Mouse (Mus musculus): Measurements from ENCODE around the gene 1810009A15Rik. TPM values are rescaled to one million over a fixed set of nuclear protein-coding genes. Genes with fewer than 3 reads are reported as not detected.

Gene 1810009A15Rik
- 50.8 and 83.6 TPM in 2 replicates for polyA plus RNA-seq (2011; ENCODE audit: insufficient read depth, insufficient read length, low replicate concordance, missing spikeins)

DNA sequence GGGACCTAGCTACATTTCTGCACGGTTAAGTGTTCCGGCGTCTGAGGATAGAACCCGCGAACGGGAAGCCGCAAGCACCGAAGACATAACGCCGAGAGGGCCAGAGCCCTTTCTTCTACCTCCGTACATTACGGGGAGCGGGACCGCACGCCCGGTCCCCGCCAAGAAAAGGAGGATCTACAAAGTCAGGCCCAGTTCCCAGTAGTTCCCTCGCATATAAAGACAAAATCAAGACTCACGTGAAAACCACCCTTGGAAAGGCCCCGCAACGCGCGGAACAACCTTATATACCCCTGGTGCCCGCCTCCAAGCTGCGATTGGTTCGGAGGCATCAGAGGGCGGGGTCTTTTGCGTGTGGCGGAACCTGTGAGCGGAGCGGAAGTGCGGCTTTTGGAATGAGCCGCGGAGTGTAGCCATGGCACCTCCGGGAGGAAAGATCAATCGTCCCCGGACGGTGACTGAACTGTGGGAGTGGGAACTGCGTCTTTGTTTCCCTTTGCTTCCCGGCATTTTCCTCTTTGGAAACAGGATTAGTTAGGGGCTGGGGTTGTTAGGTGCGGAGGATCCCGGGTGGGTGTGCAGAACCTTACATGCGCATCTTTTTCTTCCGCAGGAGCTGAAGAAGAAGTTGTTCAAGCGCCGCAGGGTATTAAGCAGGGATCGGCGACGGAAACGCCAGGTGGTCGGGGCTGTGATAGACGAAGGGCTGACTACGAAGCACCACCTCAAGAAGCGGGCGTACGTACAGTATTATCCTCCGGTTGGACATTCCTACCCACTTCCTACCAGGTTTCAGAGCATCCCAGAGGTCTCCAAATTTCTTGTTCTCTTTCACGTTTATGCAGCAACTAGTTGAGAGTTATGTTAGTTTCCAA lies at the start of gene 1810009A15Rik, which contains the start of gene Gm49416:
Gene 1810009A15Rik (plus strand): TSS at position 343 of the 875 bp plus-strand sequence.
Gene Gm49416 (plus strand): TSS at position 416 of the 875 bp plus-strand sequence.
- H3K4me1 ChIP-seq (ENCODE audit: control insufficient read depth, insufficient read depth, low read length): peaks cover 3% of the 10 kb centered on the region; the same call in 1 of the 2 replicates

DNA sequence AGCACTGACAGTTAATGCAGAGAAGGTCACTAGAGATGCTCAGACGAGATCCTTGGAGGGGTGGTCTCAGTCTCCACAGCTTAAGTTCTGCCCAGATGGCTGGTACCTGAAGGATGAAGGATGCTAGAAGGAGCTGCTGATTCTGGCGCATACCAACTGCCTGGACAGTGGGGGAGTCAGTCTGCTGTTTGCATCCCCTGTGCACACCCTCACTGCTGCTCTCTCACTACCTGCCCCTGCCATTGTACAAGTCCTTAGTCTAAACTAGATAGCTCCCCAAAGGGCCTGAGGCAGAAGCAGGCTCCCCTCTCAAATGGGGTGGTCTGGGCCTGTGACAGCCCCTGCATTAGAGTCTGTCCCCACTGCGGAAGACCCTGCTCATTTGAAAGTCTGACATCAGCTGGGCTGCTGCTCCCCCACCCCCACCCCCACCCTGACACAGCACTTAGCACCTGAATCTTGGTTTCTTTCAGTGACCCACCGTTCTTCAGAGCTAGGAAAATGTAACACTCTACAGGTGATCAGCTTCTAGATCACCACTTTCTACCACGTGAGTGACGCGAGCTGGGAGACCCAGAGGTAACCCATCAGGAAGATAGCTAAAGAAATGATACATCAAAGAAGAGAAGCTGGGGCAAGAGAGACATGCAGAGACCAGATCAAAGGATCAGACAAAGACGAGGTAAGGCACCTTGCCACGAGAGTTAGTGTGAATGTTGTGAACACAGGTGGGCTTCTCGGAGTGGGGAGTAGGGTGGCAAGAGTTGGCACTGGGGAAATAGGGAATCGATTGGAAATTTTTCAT lies 49.3 kb upstream of the 1810009A15Rik start, which contains the start of gene Gng3:
Gene Gng3 (minus strand): TSS at position 92 of the 805 bp plus-strand sequence.
- WGBS: 88% methylated on average over 11 of the region's 11 CpGs
- no peak within 1 kb of the TSS; the same call in 1 of the 2 replicates for H3K27ac ChIP-seq (ENCODE audit: control insufficient read depth, insufficient read depth, low read depth, low read length, poor library complexity)
- TF ChIP-seq POLR2A (IDR thresholded peaks at IDR 0.05; ENCODE audit: borderline replicate concordance, control insufficient read depth, low read depth, low read length): no peak
- peak within 1 kb of the TSS; percentile 81 for H3K4me3 ChIP-seq (replicated peaks; ENCODE audit: control insufficient read depth, low read depth, low read length)
- peaks cover 2% of the 10 kb centered on the region; the same call in 1 of the 2 replicates for H3K4me1 ChIP-seq (ENCODE audit: control insufficient read depth, insufficient read depth, low read length)

More for the DNA sequence above, at the start of gene 1810009A15Rik, which contains the start of gene Gm49416:
- peak within 1 kb of the TSS; percentile 87 for H3K27ac ChIP-seq (ENCODE audit: control insufficient read depth, insufficient read depth, low read depth, low read length, poor library complexity)
- TF ChIP-seq CTCF (IDR thresholded peaks at IDR 0.05; ENCODE audit: control insufficient read depth, insufficient read depth, low read length) (0 out of 2 replicates have a peak, but pooled peaks have one; percentile 0), POLR2A (IDR thresholded peaks at IDR 0.05; ENCODE audit: borderline replicate concordance, control insufficient read depth, low read depth, low read length) (peak; percentile 91)
- peak within 1 kb of the TSS; percentile 98 for H3K4me3 ChIP-seq (replicated peaks; ENCODE audit: control insufficient read depth, low read depth, low read length)
- under 1% methylated on average over 58 of the region's 58 CpGs for WGBS

DNA sequence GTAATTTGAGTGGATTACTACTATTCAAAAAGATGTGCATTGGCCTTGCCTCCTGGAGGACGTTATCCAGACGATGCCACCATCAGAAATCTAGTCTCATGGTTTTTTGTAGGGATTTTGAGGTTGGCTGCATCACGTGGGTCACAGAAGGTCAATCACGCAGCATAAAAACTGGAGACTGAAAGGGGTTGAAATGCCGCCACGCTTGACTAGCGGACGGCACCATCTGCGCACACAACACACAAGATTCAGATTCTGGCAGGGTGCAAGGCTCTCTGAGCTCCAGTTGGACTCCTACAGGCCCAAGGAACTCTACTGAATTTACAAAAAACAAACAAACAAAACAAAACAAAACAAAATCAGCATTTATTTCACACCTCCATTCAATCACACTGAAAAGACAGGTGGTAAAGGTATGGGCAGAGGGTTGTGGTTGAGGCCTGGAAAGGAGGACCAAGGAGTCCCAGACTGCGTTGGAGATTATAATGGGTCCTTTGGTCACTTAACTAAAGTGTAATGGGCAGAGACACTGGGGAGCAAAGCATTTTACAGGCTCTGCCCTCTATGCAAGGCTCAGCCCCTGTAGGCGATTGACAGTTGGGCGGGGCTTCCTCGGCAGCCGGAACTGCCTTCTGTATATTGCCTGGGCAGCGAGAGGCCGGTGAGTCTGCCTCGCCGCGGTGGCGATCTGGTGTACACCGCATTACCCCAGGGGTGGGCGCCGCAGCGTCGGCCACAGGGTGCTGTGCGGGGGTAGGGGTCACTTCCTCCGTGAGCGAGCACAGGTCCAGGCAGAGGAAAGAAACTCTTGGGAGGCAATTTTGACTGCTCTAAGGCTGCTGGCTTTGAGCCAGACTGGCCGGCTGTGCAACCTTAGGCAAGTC lies 48.5 kb upstream of the 1810009A15Rik start:
- Histone ChIP-seq H3K4me1 (ENCODE audit: control insufficient read depth, insufficient read depth, low read length) (peaks cover 2% of the 10 kb centered on the region; the same call in 1 of the 2 replicates), H3K27ac (ENCODE audit: control insufficient read depth, insufficient read depth, low read depth, low read length, poor library complexity) (peak overlapping the region; percentile 47), H3K4me3 (replicated peaks; ENCODE audit: control insufficient read depth, low read depth, low read length) (peak overlapping the region; percentile 81)
- TF ChIP-seq POLR2A (IDR thresholded peaks at IDR 0.05; ENCODE audit: borderline replicate concordance, control insufficient read depth, low read depth, low read length) (peak; percentile 74; the same call in 1 of the 2 replicates), CTCF (IDR thresholded peaks at IDR 0.05; ENCODE audit: control insufficient read depth, insufficient read depth, low read length) (no peak)
- 26% methylated on average over 29 of the region's 29 CpGs for WGBS

DNA sequence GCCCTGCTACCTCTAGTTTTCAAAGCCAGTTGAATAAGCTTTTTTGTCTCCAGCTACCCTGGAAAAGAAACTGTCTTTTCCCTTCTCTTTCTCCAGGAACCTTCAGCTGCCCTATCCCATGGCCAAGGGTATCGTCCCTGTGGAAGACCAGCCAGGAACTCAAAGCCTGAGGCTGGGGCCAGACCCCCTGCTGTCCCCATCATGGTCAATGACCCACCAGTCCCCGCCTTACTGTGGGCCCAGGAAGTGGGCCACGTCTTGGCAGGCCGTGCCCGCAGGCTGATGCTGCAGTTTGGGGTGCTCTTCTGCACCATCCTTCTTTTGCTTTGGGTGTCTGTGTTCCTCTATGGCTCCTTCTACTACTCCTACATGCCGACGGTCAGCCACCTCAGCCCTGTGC lies 47.6 kb upstream of the 1810009A15Rik start:
- Histone ChIP-seq H3K27ac (ENCODE audit: control insufficient read depth, insufficient read depth, low read depth, low read length, poor library complexity) (no peak overlapping the region), H3K4me1 (ENCODE audit: control insufficient read depth, insufficient read depth, low read length) (peaks cover 2% of the 10 kb centered on the region; the same call in 1 of the 2 replicates), H3K4me3 (replicated peaks; ENCODE audit: control insufficient read depth, low read depth, low read length) (no peak overlapping the region)
- WGBS: 74% methylated on average over 7 of the region's 7 CpGs
- TF ChIP-seq CTCF (IDR thresholded peaks at IDR 0.05; ENCODE audit: control insufficient read depth, insufficient read depth, low read length): no peak
- no peak for TF ChIP-seq POLR2A (IDR thresholded peaks at IDR 0.05; ENCODE audit: borderline replicate concordance, control insufficient read depth, low read depth, low read length)

DNA sequence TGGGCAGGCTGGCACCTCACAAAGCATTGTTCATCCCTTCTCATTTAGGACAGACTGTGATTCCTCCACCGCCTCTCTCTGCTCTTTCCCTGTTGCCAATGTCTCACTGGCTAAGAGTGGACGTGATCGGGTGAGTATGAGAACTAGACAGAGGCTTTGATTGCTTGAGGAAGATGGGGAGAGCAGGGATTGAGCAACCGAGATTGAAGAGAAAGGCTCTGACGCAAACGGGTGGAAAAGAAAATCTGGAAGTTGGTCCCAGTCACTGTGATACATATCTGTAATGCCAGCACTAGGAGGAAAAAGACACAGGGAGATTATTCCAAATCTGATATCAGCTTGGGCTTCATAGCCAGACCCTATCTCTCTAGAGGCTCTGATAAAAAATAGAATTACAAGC lies 45.7 kb upstream of the 1810009A15Rik start:
- WGBS: 53% methylated on average over 6 of the region's 6 CpGs
- TF ChIP-seq CTCF (IDR thresholded peaks at IDR 0.05; ENCODE audit: control insufficient read depth, insufficient read depth, low read length) (no peak), POLR2A (IDR thresholded peaks at IDR 0.05; ENCODE audit: borderline replicate concordance, control insufficient read depth, low read depth, low read length) (no peak)
- H3K4me3 ChIP-seq (replicated peaks; ENCODE audit: control insufficient read depth, low read depth, low read length): no peak overlapping the region
- H3K27ac ChIP-seq (ENCODE audit: control insufficient read depth, insufficient read depth, low read depth, low read length, poor library complexity): no peak overlapping the region
- H3K4me1 ChIP-seq (ENCODE audit: control insufficient read depth, insufficient read depth, low read length): no peaks in the 10 kb centered on the region; the same call in 1 of the 2 replicates

DNA sequence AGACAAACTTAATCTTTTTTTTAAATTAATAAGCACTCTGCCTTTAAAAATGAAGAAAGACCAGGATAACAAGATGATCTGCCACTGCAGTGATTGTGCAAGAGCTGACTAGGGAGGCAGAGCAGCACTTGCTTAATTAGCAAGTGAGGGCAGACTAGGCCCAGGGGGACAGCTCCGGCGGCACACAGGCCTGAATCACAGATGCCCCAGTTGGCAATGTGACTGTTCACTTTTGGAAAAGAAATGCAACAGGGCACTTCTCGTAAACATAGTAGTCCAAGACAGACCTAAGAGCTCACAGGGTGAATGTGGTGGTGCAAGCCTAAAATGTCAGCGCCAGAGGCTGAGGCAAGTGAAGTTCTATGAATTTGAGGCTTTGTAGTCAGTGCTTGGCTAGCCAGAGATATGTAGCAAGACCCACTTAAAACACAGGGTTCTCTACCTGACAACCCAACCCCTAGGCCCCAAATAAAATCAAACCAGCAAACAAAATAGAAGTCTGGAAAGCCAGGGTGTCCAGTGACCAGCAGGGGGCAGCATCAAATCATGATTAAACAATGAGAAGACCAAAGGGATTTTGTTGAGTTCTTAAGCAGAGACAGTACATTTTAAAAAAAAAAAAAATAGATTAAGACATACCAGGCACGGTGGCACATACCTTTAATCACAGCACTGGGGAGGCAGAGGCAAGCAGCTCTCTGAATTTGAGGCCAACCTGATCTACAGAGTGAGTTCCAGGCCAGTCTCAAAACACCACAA lies 44.1 kb upstream of the 1810009A15Rik start:
- 56% methylated on average over 5 of the region's 5 CpGs for WGBS
- Histone ChIP-seq H3K4me3 (replicated peaks; ENCODE audit: control insufficient read depth, low read depth, low read length) (no peak overlapping the region), H3K4me1 (ENCODE audit: control insufficient read depth, insufficient read depth, low read length) (no peaks in the 10 kb centered on the region; the same call in 1 of the 2 replicates), H3K27ac (ENCODE audit: control insufficient read depth, insufficient read depth, low read depth, low read length, poor library complexity) (no peak overlapping the region)
- TF ChIP-seq CTCF (IDR thresholded peaks at IDR 0.05; ENCODE audit: control insufficient read depth, insufficient read depth, low read length) (peak; percentile 39), POLR2A (IDR thresholded peaks at IDR 0.05; ENCODE audit: borderline replicate concordance, control insufficient read depth, low read depth, low read length) (no peak)

Data from bone marrow, adult 2 months (tissue).